Mouse (Mus musculus) embryonic facial prominence, embryonic 12.5 days (tissue): ENCODE data around the gene Fcrlb. TPM values are rescaled to one million over a fixed set of nuclear protein-coding genes. Genes with fewer than 3 reads are reported as not detected.
"Not testable (repeated sequence)": the region's sequence is repeated elsewhere in the genome, so short reads cannot be mapped to it uniquely, and the experiment has no call there.

Experiments used
- ATAC-seq: fragments of 200-750 bp; cut with Nextera tagmentation; 2 replicates; pipeline ENCODE4 v1.8.0; 2017; ENCODE audit not compliant: insufficient number of reproducible peaks, insufficient read depth, low FRiP score, low TSS enrichment
- H3K27ac ChIP-seq: fragments of 300-500 bp; sonication (generic); 2 replicates; pipeline ENCODE4 v1.5.1; 2016; ENCODE audit warnings: mild to moderate bottlenecking
- H3K27me3 ChIP-seq: fragments of 300-500 bp; sonication (generic); 2 replicates; pipeline ENCODE4 v1.6.1; 2016; ENCODE audit warnings: mild to moderate bottlenecking, moderate library complexity
- H3K36me3 ChIP-seq: fragments of 300-500 bp; sonication (generic); 2 replicates; pipeline ENCODE4 v1.6.1; 2016; ENCODE audit warnings: mild to moderate bottlenecking
- H3K4me1 ChIP-seq: fragments of 300-500 bp; sonication (generic); 2 replicates; pipeline ENCODE4 v1.6.1; 2016
- H3K4me2 ChIP-seq: fragments of 300-500 bp; sonication (generic); replicated peaks from 2 replicates; pipeline ENCODE4 v1.6.1; 2016; ENCODE audit warnings: mild to moderate bottlenecking, moderate library complexity
- H3K4me3 ChIP-seq: fragments of 300-500 bp; sonication (generic); 2 replicates; pipeline ENCODE4 v1.5.1; 2016; ENCODE audit warnings: mild to moderate bottlenecking
- H3K9ac ChIP-seq: fragments of 300-500 bp; sonication (generic); 2 replicates; pipeline ENCODE4 v1.6.1; 2016; ENCODE audit warnings: mild to moderate bottlenecking, moderate library complexity
- H3K9me3 ChIP-seq: fragments of 300-500 bp; sonication (generic); 2 replicates; pipeline ENCODE4 v1.6.1; 2016; ENCODE audit warnings: mild to moderate bottlenecking, moderate library complexity
- WGBS: fragments of 180-500 bp; shearing (Covaris S2); methylation state at CpG from one replicate; pipeline ENCODE4 v1.1.7; 2016; 5-methylcytosine and 5-hydroxymethylcytosine counted together
- polyA plus RNA-seq: library from polyadenylated mRNA; unstranded; fragments of >200 nt; fragmentation: Nextera tagmentation; extraction: Ambion mirVana; gene quantifications from 2 replicates; pipeline ENCODE4 v1.2.1, GENCODE M21; 2016

Fcrlb gene
- polyA plus RNA-seq = not detected in 2 replicates

GRCm38 (mm10) chr1:170912891-170913615 lies at the start of gene Fcrlb:
Fcrlb (minus strand) TSS chr1:170912941.
- Histone ChIP-seq H3K4me2 (no peak within 1 kb of the TSS), H3K9ac (no peak within 1 kb of the TSS), H3K36me3 (no peaks in the 10 kb centered on the region), H3K4me3 (no peak within 1 kb of the TSS), H3K27ac (no peak within 1 kb of the TSS), H3K9me3 (no peaks in the 10 kb centered on the region), H3K4me1 (peaks cover 6% of the 10 kb centered on the region), H3K27me3 (peaks cover 25% of the 10 kb centered on the region)
- no peak for ATAC-seq
- WGBS = 68% methylated on average over 5 of the region's 5 CpGs

- no peaks in the 10 kb centered on the region for H3K27me3 ChIP-seq
- no peak overlapping the region for H3K9ac ChIP-seq
- H3K36me3 ChIP-seq = no peaks in the 10 kb centered on the region
- no peaks in the 10 kb centered on the region for H3K9me3 ChIP-seq
- no peak overlapping the region for H3K4me2 ChIP-seq
- H3K4me3 ChIP-seq = no peak overlapping the region
- ATAC-seq = no peak
- H3K27ac ChIP-seq = no peak overlapping the region
- WGBS = 72% methylated on average over 2 of the region's 2 CpGs
- H3K4me1 ChIP-seq = 0 out of 2 replicates have a peak, but pooled peaks cover 2% of the 10 kb centered on the region
Measured at GRCm38 (mm10) chr1:170962301-170962700, 49.6 kb upstream of the Fcrlb start.

GRCm38 (mm10) chr1:170961101-170961500 lies 48.4 kb upstream of the Fcrlb start:
- no peak for ATAC-seq
- H3K36me3 ChIP-seq = no peaks in the 10 kb centered on the region
- WGBS = 77% methylated on average over 6 of the region's 6 CpGs

DNA sequence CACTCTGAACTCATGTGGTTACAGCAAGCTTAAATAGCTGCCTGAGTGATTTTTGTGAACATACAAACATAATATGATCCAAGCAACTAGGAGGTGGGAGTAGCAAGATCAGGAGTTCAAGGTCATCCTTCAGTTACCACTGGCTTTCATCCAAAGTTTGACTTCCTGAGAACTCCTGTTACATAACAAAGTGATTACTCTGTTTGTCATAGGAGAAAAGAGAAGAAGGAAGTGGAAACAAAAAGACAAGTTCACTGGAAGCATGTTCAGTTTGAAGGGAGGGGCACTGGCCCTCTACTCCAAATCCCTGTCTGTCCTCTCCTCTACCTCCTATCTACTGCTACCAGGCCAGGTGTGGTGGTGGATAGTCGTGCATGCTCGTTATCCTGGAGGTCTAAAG lies 47.0 kb upstream of the Fcrlb start:
- H3K4me3 ChIP-seq = no peak overlapping the region
- no peak overlapping the region for H3K27ac ChIP-seq
- 0 out of 2 replicates have a peak, but pooled peaks cover 2% of the 10 kb centered on the region for H3K4me1 ChIP-seq
- H3K4me2 ChIP-seq = no peak overlapping the region
- no peaks in the 10 kb centered on the region for H3K27me3 ChIP-seq
- H3K9ac ChIP-seq = no peak overlapping the region
- H3K36me3 ChIP-seq = no peaks in the 10 kb centered on the region
- H3K9me3 ChIP-seq = no peaks in the 10 kb centered on the region
- 65% methylated on average over 2 of the region's 2 CpGs for WGBS
- ATAC-seq = no peak

More at GRCm38 (mm10) chr1:170961101-170961500, 48.4 kb upstream of the Fcrlb start:
- no peak overlapping the region for H3K4me3 ChIP-seq
- H3K4me1 ChIP-seq = 0 out of 2 replicates have a peak, but pooled peaks cover 2% of the 10 kb centered on the region
- no peak overlapping the region for H3K4me2 ChIP-seq
- H3K27ac ChIP-seq = no peak overlapping the region
- no peak overlapping the region for H3K9ac ChIP-seq
- H3K27me3 ChIP-seq = no peaks in the 10 kb centered on the region
- H3K9me3 ChIP-seq = no peaks in the 10 kb centered on the region

GRCm38 (mm10) chr1:170958225-170958624 lies 45.5 kb upstream of the Fcrlb start:
- Histone ChIP-seq H3K9ac (no peak overlapping the region), H3K4me2 (no peak overlapping the region), H3K4me3 (no peak overlapping the region), H3K9me3 (no peaks in the 10 kb centered on the region), H3K27me3 (no peaks in the 10 kb centered on the region), H3K36me3 (no peaks in the 10 kb centered on the region), H3K4me1 (0 out of 2 replicates have a peak, but pooled peaks cover 1% of the 10 kb centered on the region), H3K27ac (no peak overlapping the region)
- 52% methylated on average over 3 of the region's 3 CpGs for WGBS
- no peak for ATAC-seq

GRCm38 (mm10) chr1:170953192-170953591 lies 40.5 kb upstream of the Fcrlb start:
- Histone ChIP-seq H3K27ac (no peak overlapping the region), H3K9me3 (no peaks in the 10 kb centered on the region), H3K4me3 (no peak overlapping the region), H3K9ac (no peak overlapping the region), H3K36me3 (no peaks in the 10 kb centered on the region), H3K4me2 (no peak overlapping the region), H3K4me1 (no peaks in the 10 kb centered on the region), H3K27me3 (no peaks in the 10 kb centered on the region)
- WGBS = 81% methylated on average over 2 of the region's 2 CpGs
- ATAC-seq = no peak

DNA sequence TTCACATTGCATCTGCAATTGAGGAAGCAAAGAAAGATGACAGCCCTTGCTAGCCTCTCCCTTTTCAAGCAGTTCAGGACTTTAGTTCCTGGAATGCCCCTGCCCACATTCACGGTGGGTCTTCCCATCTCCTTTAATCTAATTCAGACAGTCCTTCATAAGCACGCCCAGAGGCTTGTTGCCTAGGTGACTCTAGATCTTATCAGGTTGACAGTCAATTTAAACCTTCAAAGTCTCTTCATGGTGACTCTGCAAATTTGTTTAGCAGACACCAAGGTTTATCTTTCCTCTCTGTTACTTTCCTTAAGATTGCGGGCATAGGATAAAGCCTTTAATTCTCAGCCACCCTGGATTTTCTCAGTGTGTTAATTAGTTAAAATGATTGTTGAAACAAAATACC lies 38.0 kb upstream of the Fcrlb start:
- no peak overlapping the region for H3K27ac ChIP-seq
- H3K27me3 ChIP-seq = no peaks in the 10 kb centered on the region
- H3K4me3 ChIP-seq = no peak overlapping the region
- no peak for ATAC-seq
- H3K4me2 ChIP-seq = no peak overlapping the region
- WGBS = 53% methylated on average over 3 of the region's 3 CpGs
- no peaks in the 10 kb centered on the region for H3K36me3 ChIP-seq
- no peaks in the 10 kb centered on the region for H3K9me3 ChIP-seq
- H3K4me1 ChIP-seq = no peaks in the 10 kb centered on the region
- H3K9ac ChIP-seq = no peak overlapping the region

DNA sequence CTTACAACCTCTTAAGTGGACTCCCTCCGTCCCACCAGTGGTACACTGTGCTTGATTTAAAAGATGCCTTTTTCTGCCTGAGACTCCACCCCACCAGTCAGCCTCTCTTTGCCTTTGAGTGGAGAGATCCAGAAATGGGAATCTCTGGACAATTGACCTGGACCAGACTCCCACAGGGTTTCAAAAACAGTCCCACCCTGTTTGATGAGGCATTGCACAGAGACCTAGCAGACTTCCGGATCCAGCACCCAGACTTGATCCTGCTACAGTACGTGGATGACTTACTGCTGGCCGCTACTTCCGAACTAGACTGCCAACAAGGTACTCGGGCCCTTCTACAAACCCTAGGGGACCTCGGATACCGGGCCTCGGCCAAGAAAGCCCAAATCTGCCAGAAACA lies 32.2 kb upstream of the Fcrlb start:
- ATAC-seq = not testable (repeated sequence)

DNA sequence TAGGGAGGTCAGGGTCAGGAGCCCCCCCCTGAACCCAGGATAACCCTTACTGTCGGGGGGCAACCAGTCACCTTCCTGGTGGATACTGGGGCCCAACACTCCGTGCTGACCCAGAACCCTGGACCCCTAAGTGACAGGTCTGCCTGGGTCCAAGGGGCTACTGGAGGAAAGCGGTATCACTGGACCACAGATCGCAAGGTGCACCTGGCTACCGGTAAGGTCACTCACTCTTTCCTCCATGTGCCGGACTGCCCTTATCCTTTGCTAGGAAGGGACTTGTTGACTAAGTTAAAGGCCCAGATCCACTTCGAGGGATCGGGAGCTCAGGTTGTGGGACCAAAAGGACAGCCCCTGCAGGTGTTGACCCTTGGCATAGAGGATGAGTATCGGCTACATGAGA lies 31.4 kb upstream of the Fcrlb start:
- not testable (repeated sequence) for H3K9me3 ChIP-seq, H3K9ac ChIP-seq, H3K4me1 ChIP-seq, ATAC-seq, H3K36me3 ChIP-seq, H3K4me2 ChIP-seq, H3K27ac ChIP-seq, H3K4me3 ChIP-seq, H3K27me3 ChIP-seq
- 94% methylated on average over 9 of the region's 9 CpGs for WGBS

More for the DNA sequence above, 32.2 kb upstream of the Fcrlb start:
- not testable (repeated sequence) for H3K4me1 ChIP-seq, H3K4me3 ChIP-seq, H3K36me3 ChIP-seq, H3K9me3 ChIP-seq, H3K9ac ChIP-seq, H3K27me3 ChIP-seq, H3K27ac ChIP-seq, H3K4me2 ChIP-seq
- 86% methylated on average over 9 of the region's 9 CpGs for whole genome bisulfite sequencing

DNA sequence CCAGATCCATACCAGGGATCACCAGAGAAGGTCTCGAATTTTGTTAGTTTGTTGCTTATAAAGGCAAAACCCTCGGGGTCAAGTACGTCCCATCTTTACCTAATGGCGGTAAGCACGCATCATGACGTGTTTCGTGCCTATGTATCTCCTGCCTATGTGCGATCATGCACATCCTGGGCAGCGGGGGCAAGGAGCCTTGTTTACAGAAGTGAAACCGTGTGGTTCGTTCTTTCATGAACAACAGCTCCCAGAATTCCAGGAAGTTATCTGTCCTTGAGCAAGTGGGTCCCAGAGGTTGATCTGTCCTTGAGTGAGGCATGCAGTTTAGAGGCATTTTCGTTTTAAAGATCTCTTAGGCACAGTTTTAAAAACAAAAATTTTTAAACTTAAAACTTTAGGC lies 26.5 kb upstream of the Fcrlb start:
- Histone ChIP-seq H3K9ac (no peak overlapping the region), H3K27me3 (no peaks in the 10 kb centered on the region), H3K36me3 (no peaks in the 10 kb centered on the region), H3K4me1 (no peaks in the 10 kb centered on the region), H3K4me2 (no peak overlapping the region), H3K4me3 (no peak overlapping the region), H3K9me3 (0 out of 2 replicates have a peak, but pooled peaks cover 9% of the 10 kb centered on the region), H3K27ac (no peak overlapping the region)
- ATAC-seq = no peak
- 92% methylated on average over 12 of the region's 12 CpGs for WGBS

- no peak for ATAC-seq
- Histone ChIP-seq H3K4me3 (no peak overlapping the region), H3K27me3 (no peaks in the 10 kb centered on the region), H3K36me3 (no peaks in the 10 kb centered on the region), H3K27ac (no peak overlapping the region), H3K9ac (no peak overlapping the region), H3K9me3 (0 out of 2 replicates have a peak, but pooled peaks cover 5% of the 10 kb centered on the region), H3K4me1 (no peaks in the 10 kb centered on the region), H3K4me2 (no peak overlapping the region)
- WGBS = 72% methylated on average over 2 of the region's 2 CpGs
Measured at GRCm38 (mm10) chr1:170934383-170934782, 21.6 kb upstream of the Fcrlb start.

- Histone ChIP-seq H3K27me3 (no peaks in the 10 kb centered on the region), H3K36me3 (no peaks in the 10 kb centered on the region), H3K27ac (no peak overlapping the region), H3K9ac (no peak overlapping the region), H3K4me1 (no peaks in the 10 kb centered on the region), H3K9me3 (0 out of 2 replicates have a peak, but pooled peaks cover 5% of the 10 kb centered on the region), H3K4me2 (no peak overlapping the region), H3K4me3 (no peak overlapping the region)
- no peak for ATAC-seq
- 89% methylated on average over 1 of the region's 1 CpGs for WGBS
Measured at GRCm38 (mm10) chr1:170933940-170934339, 21.2 kb upstream of the Fcrlb start.
